Mouse (Mus musculus) adipocyte (in vitro differentiated cells): Measurements from ENCODE around the gene Ccnd2.

Experiments
- DNase-seq: peaks from one replicate; pipeline ENCODE4 v3.0.0-alpha.2; 2016; ENCODE audit warnings: low spot score

The Ccnd2 gene

GRCm38 (mm10) chr6:127148526-127149302 lies 3.3 kb downstream of the Ccnd2 start:
- DNase-seq, result peak; percentile 74

- DNase-seq, result peak; percentile 97
Measured at GRCm38 (mm10) chr6:127147665-127148064, 4.3 kb downstream of the Ccnd2 start.

- peak; percentile 85 for DNase-seq
Measured at GRCm38 (mm10) chr6:127146322-127146947, 5.6 kb downstream of the Ccnd2 start.

GRCm38 (mm10) chr6:127145464-127146190 lies 6.4 kb downstream of the Ccnd2 start:
- no peak for DNase-seq

GRCm38 (mm10) chr6:127143576-127144288 lies 8.3 kb downstream of the Ccnd2 start:
- peak; percentile 76 for DNase-seq

GRCm38 (mm10) chr6:127143124-127143520 lies 8.9 kb downstream of the Ccnd2 start:
- DNase-seq, result peak; percentile 88

GRCm38 (mm10) chr6:127142154-127143123 lies 9.6 kb downstream of the Ccnd2 start:
- peak; percentile 82 for DNase-seq

- DNase-seq, result no peak
Measured at GRCm38 (mm10) chr6:127138962-127139361, 13.0 kb downstream of the Ccnd2 start.

- DNase-seq, result no peak
Measured at GRCm38 (mm10) chr6:127133433-127134245, 18.4 kb downstream of the Ccnd2 start.

- DNase-seq, result peak; percentile 79
Measured at GRCm38 (mm10) chr6:127132719-127133118, 19.3 kb downstream of the Ccnd2 start.

GRCm38 (mm10) chr6:127131946-127132345 lies 20.0 kb downstream of the Ccnd2 start:
- DNase-seq, result no peak

- no peak for DNase-seq
Measured at GRCm38 (mm10) chr6:127130377-127130776, 21.6 kb downstream of the Ccnd2 start.

- DNase-seq, result no peak
Measured at GRCm38 (mm10) chr6:127129659-127130058, 22.3 kb downstream of the Ccnd2 start.

GRCm38 (mm10) chr6:127123506-127123905 lies 28.5 kb downstream of the Ccnd2 start:
- no peak for DNase-seq

GRCm38 (mm10) chr6:127122996-127123395 lies 29.0 kb downstream of the Ccnd2 start:
- DNase-seq, result no peak

- peak; percentile 48 for DNase-seq
Measured at GRCm38 (mm10) chr6:127122221-127122806, 29.7 kb downstream of the Ccnd2 start.

- DNase-seq, result no peak
Measured at GRCm38 (mm10) chr6:127114753-127115456, 37.1 kb downstream of the Ccnd2 start.

- DNase-seq, result peak; percentile 89
Measured at GRCm38 (mm10) chr6:127109402-127109930, 42.5 kb downstream of the Ccnd2 start, which contains the start of gene Tigar. Tigar (minus strand) TSS chr6:127109557.
